Mouse (Mus musculus) heart, adult 8-10 months (tissue): Measurements from ENCODE around the gene Tle4. TPM values are rescaled to one million over a fixed set of nuclear protein-coding genes. Genes with fewer than 3 reads are reported as not detected.

Experiments used
- DNase-seq: peaks from one replicate; pipeline ENCODE4 v3.0.0; 2022; ENCODE audit warnings: low spot score
- total RNA-seq, 4 experiments: library from RNA; stranded (reverse); gene quantifications; 2 replicates each; pipeline ENCODE4 v1.2.4; 2022

The Tle4 gene
- total RNA-seq, 4 experiments from 2014 or later = 7.6 to 10.8 (median 9.1) TPM

GRCm38 (mm10) chr19:14591809-14592535, 5.9 kb downstream of the Tle4 start:
- DNase-seq = no peak

GRCm38 (mm10) chr19:14590154-14590553, 7.7 kb downstream of the Tle4 start:
- DNase-seq = no peak

- DNase-seq = no peak
Measured at GRCm38 (mm10) chr19:14588221-14589123, 9.4 kb downstream of the Tle4 start.

GRCm38 (mm10) chr19:14586171-14586570, 11.7 kb downstream of the Tle4 start:
- no peak for DNase-seq

GRCm38 (mm10) chr19:14585731-14586130, 12.1 kb downstream of the Tle4 start:
- no peak for DNase-seq

- DNase-seq = no peak
Measured at GRCm38 (mm10) chr19:14585235-14585634, 12.6 kb downstream of the Tle4 start.

GRCm38 (mm10) chr19:14578698-14579097, 19.2 kb downstream of the Tle4 start:
- no peak for DNase-seq

- no peak for DNase-seq
Measured at GRCm38 (mm10) chr19:14578016-14578415, 19.8 kb downstream of the Tle4 start.

GRCm38 (mm10) chr19:14576311-14576710, 21.5 kb downstream of the Tle4 start:
- DNase-seq = no peak

GRCm38 (mm10) chr19:14568879-14569278, 29.0 kb downstream of the Tle4 start:
- DNase-seq = no peak

GRCm38 (mm10) chr19:14567081-14567480, 30.8 kb downstream of the Tle4 start:
- no peak for DNase-seq

GRCm38 (mm10) chr19:14566564-14567021, 31.3 kb downstream of the Tle4 start:
- DNase-seq = no peak

- no peak for DNase-seq
Measured at GRCm38 (mm10) chr19:14565424-14566069, 32.3 kb downstream of the Tle4 start.

- no peak for DNase-seq
Measured at GRCm38 (mm10) chr19:14563273-14563959, 34.4 kb downstream of the Tle4 start.

GRCm38 (mm10) chr19:14547871-14548270, 50.0 kb downstream of the Tle4 start:
- no peak for DNase-seq

GRCm38 (mm10) chr19:14547133-14547842, 50.6 kb downstream of the Tle4 start:
- no peak for DNase-seq

GRCm38 (mm10) chr19:14545485-14545884, 52.4 kb downstream of the Tle4 start:
- DNase-seq = no peak

GRCm38 (mm10) chr19:14543305-14543704, 54.5 kb downstream of the Tle4 start:
- DNase-seq = no peak

GRCm38 (mm10) chr19:14540678-14541077, 57.2 kb downstream of the Tle4 start:
- no peak for DNase-seq

- no peak for DNase-seq
Measured at GRCm38 (mm10) chr19:14536676-14537075, 61.2 kb downstream of the Tle4 start.

- no peak for DNase-seq
Measured at GRCm38 (mm10) chr19:14534447-14534846, 63.4 kb downstream of the Tle4 start.
